Mouse (Mus musculus) spleen, adult 2 months (tissue): Measurements from ENCODE around the gene Gm9833.

Source experiments
- CTCF ChIP-seq: fragments of 200-500 bp; IDR thresholded peaks from 2 replicates; pipeline ENCODE4 v1.5.1; 2011; ENCODE audit warnings: mild to moderate bottlenecking, inconsistent platforms; ENCODE audit not compliant: insufficient read depth, insufficient read length, insufficient replicate concordance; ENCODE audit errors: extremely low read depth
- POLR2A ChIP-seq: fragments of 200-500 bp; IDR thresholded peaks from 2 replicates; pipeline ENCODE4 v1.6.1; 2011; ENCODE audit warnings: low read depth, low read length, inconsistent platforms

DNA sequence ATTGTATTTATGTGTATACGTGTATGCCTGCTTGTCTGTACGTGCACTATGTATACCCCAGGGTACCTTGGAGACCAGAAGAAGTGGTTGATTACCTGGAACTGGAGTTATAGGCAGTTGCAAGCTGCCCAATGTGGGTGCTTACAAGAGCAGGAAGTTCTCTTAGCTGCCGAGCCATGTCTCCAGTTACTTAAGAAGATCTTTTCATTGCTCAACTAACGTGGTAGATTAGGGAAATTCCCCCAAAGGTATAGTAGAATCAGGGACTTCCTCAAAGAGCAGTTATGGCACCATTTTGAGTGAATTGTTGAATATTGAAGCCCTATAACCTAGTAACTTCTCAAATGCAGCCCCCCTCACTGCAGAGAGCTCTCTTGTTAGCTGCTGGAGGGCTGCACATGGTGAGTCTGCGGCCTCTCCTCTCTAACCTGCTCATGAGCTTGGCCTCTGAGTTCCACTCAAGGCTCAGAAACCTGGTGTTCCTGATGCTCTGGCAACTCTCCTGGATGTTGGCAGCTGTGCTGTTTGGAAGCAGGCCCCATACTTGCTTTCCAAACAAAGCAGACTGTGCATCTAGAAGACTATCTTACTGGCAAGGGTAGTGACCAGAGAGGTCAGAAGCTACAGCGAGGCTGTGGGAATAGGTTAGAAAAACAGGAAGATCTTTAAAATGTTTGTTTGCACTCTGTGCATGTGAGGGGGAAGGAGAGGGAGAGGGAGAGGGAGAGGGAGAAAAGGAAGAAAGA, 10.6 kb upstream of the Gm9833 start:
- TF ChIP-seq CTCF (no peak), POLR2A (no peak)
